Mouse (Mus musculus): ENCODE measurements at regions not wholly inside any gene's neighbourhood (a gene's known extent, or its start where the extent isn't known, plus 50 kb on each side); places are given as distances from the start of the nearest gene placed in this dataset.

DNA sequence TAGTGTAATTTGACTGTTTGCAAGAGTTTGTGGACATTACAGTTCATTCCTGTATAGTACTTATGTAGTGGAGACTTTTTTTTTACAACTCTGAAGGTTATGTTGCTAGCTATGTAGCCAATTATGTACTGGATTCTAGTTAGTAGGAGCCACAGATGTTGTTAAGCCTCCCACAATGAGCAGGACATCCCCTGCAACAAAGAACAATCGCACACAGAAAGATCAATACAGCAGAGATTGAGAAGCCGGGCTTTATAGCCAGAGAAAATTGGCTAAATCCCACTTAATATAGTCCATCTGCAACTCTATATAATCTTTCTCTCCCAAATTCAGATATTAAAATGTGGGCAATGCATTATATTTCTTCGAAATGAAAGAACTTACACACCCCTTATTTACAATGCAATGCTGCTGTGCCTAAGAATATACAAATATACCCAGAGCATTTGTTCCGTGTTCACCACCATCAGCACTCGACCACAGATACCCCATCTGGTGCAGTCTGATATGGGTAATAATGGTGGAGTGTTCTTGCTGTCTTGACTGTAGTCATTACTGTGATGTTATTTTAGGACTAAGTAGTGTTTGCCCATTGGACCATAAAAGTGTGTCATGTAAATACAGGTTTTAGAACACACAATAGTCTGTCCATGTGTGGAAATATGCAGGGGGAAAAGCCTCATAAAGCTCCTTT, 1351.9 kb upstream of the Zeb2 start:
- no peak for DNase-seq

- DNase-seq, result peak; percentile 17 to 42
Observed at GRCm38 (mm10) chr2:46465389-46465788, 1348.2 kb upstream of the Zeb2 start.

DNA sequence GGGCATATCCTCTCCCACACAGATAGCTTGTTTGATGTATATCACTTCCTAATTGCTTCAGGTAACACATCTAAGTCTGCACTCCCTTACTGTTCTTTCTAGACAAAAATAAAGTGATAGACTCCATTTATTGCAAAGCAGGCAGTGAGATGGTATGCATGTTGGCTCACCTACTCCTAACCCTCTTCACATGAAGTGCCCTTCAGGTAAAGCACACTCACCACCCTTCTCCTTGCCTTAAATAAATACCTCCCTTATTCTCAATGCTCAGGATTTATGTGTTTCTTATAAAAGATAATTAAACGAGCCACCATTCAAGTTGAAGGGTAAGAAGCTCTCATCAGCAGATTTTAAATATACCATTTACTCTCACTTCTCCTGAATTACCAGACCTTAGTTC, 1347.7 kb upstream of the Zeb2 start:
- DNase-seq, result no peak

- no peak for DNase-seq
Observed at GRCm38 (mm10) chr2:46462670-46463069, 1345.5 kb upstream of the Zeb2 start.

- DNase-seq, result no peak
Observed at GRCm38 (mm10) chr2:46450698-46451097, 1333.5 kb upstream of the Zeb2 start.

DNA sequence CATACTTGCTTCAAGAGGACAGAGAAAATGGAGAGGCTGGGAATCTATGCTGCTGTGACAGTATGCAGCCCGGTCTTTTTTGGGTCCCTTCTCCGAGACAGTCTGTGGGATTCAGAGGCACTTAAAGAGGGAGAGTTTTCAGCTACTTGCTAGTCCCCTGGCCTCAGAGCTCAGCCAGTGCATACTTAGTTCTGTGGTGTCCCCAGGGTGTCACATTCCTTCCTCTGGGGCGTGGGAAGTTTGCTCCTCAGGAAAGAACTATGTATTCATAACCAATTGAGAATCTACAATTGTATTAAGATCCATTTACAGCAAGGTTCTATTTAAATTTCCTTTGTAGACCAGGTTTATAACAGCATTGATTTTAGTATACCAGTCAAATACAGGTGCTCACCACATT, 1328.1 kb upstream of the Zeb2 start:
- DNase-seq, result peak in 1 of 2 experiments; percentile 16

DNA sequence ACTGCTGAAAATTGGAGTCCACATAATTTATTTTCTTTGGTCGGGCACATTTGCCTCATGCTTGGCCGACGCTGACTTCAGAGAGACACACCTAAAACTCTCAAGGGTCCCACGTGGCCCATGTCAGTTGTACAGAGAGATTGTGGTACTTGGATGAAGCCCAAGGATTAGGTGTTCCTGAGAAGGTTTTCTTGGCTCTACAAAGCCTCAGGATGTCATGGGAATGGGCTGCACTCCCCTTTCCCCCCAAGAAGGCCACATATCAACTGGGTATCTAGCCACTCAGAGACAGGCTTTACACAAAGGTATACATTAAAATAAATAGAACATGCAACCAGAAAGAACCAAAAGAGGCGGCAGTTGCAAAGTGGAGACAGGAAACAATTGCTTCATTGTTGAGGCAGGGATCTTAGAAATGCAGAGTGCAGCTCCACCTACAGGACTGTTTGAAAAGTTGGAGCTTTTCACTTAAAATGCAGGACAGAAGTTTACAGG, 1326.5 kb upstream of the Zeb2 start:
- peak; percentile 33 to 46 for DNase-seq

GRCm38 (mm10) chr2:46443061-46443685, 1326.0 kb upstream of the Zeb2 start:
- peak; percentile 48 to 64 for DNase-seq

- DNase-seq, result no peak
Observed at GRCm38 (mm10) chr2:46442576-46442975, 1325.4 kb upstream of the Zeb2 start.

DNA sequence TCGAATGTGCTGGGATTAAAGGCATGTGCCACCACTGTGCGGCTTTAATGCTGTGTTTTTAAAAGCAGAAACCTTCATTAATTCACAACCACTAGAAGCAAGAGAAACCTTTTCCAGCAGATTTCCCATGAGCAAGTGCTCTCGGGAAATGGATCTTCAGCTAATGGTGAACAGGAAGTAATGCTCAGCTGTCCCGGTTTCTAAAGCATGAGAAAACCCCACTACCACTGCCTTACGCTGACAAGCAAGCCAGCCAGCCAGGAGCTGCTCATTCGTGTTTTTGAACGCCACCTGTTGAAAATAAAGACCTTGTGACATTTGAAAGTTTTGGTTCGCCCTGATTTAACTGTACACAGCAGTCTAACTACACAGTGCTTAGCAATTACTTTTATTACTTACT, 1324.7 kb upstream of the Zeb2 start:
- peak in 1 of 2 experiments; percentile 28 for DNase-seq

GRCm38 (mm10) chr2:46441348-46441747, 1324.2 kb upstream of the Zeb2 start:
- DNase-seq, result no peak

DNA sequence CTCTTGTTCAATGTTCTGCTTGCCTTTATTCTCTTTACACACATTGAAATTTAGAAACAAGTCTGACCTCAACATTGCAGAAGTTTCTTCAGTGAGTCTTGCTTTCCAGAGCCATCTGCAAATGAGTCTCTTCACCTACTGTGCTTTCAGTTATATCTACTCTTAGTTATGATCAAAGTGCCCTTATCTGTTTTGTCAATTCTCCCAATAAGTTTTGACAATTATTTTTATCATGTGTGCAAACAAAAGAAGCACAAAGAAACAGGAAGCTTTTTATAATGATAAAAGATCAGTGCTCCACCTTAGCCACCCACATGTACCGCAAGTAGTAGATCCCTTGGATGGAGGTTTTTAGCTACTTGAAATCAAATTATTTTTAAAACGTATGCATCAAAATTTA, 1322.8 kb upstream of the Zeb2 start:
- no peak for DNase-seq

- DNase-seq, result no peak
Observed at GRCm38 (mm10) chr2:46418281-46418680, 1301.1 kb upstream of the Zeb2 start.

- no peak for DNase-seq
Observed at GRCm38 (mm10) chr2:46402373-46403114, 1285.3 kb upstream of the Zeb2 start.

GRCm38 (mm10) chr2:46394161-46394560, 1277.0 kb upstream of the Zeb2 start:
- DNase-seq, result no peak

- DNase-seq, result no peak
Observed at GRCm38 (mm10) chr2:46372847-46373461, 1255.8 kb upstream of the Zeb2 start.

DNA sequence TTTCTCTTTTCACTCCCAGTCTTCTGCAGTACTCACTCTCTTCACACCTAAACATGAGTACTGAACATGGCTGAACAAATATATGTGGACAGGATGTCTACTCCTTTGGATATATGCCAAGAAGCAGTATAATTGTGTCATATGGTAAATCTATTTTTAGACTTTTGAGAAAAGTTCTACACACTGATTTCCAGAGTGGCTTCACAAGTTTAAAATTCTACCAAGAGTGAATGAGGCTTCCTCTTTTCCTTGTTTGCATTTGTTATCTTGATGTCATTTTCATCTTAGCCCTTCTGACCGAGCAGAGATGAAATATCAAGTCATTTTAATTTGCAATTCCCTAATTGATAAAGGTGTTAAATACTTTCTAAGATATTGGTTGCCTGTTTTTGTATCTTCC, 1254.6 kb upstream of the Zeb2 start:
- DNase-seq, result no peak

DNA sequence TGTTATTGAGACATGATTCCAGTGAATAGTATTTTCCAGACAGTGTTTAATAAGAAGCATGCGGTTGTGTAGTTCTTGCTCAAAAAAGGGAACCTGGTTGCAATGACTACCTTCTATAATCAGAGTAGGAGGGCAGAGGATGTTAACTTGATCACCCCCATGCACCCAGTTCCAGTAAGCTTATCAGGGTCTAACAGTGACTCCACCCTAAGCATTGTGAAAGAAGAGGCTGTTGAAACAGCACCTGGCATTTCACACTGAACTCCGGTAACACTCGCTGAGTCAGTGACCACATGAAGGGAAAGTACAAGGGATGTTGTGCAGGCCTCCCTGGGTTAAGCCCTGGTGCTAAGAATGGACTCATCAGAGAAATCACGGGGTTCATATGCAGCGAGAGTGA, 1253.8 kb upstream of the Zeb2 start:
- DNase-seq, result no peak

DNA sequence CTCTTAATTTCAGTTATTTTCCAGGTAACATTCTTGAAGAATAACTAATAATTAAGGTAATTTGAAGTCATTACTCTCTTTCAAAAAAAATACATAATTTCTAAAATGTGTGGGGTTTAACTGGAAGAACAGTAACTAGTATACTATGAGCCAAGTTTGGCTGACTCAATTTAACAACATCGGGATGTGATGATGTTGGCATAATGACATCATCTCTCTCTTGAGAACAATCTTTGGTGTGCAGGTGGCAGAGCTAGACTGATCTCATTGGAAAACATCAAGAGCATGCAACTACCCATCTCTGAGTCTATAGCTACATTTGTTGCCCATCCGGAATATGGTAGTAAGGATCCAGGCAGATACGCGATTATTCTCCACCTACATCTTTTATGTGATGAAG, 1251.7 kb upstream of the Zeb2 start:
- no peak for DNase-seq

- DNase-seq, result no peak
Observed at GRCm38 (mm10) chr2:46366135-46366485, 1248.9 kb upstream of the Zeb2 start.

GRCm38 (mm10) chr2:46365428-46366134, 1248.4 kb upstream of the Zeb2 start:
- DNase-seq, result no peak

GRCm38 (mm10) chr2:46360049-46360712, 1243.0 kb upstream of the Zeb2 start:
- no peak for DNase-seq

Measured in kidney, postnatal 25 days (tissue).